Mouse (Mus musculus): Measurements from ENCODE around the gene Pak2.
"Not testable (repeated sequence)": the region's sequence is repeated elsewhere in the genome, so short reads cannot be mapped to it uniquely, and the experiment has no call there.

Pak2 gene

GRCm38 (mm10) chr16:32078991-32079511 is at the start of gene Pak2:
Gene Pak2 (minus strand): TSS chr16:32079342.
- peak; percentile 84 for DNase-seq

- no peak for DNase-seq
Measured at GRCm38 (mm10) chr16:32127046-32127445, 47.9 kb upstream of the Pak2 start.

- no peak for DNase-seq
Measured at GRCm38 (mm10) chr16:32125364-32125763, 46.2 kb upstream of the Pak2 start.

GRCm38 (mm10) chr16:32124444-32125335 is 45.5 kb upstream of the Pak2 start:
- DNase-seq: no peak

GRCm38 (mm10) chr16:32124020-32124419 is 44.9 kb upstream of the Pak2 start:
- DNase-seq: no peak

- no peak for DNase-seq
Measured at GRCm38 (mm10) chr16:32120454-32120853, 41.3 kb upstream of the Pak2 start.

- no peak for DNase-seq
Measured at GRCm38 (mm10) chr16:32116186-32116585, 37.0 kb upstream of the Pak2 start.

GRCm38 (mm10) chr16:32115781-32116180 is 36.6 kb upstream of the Pak2 start:
- DNase-seq: no peak

GRCm38 (mm10) chr16:32114968-32115695 is 36.0 kb upstream of the Pak2 start:
- peak; percentile 68 for DNase-seq

GRCm38 (mm10) chr16:32114406-32114805 is 35.3 kb upstream of the Pak2 start:
- DNase-seq: no peak

- DNase-seq: peak; percentile 48
Measured at GRCm38 (mm10) chr16:32113541-32114218, 34.5 kb upstream of the Pak2 start.

GRCm38 (mm10) chr16:32110951-32111699 is 32.0 kb upstream of the Pak2 start:
- no peak for DNase-seq

- DNase-seq: no peak
Measured at GRCm38 (mm10) chr16:32108578-32108977, 29.4 kb upstream of the Pak2 start.

GRCm38 (mm10) chr16:32108170-32108569 is 29.0 kb upstream of the Pak2 start:
- no peak for DNase-seq

- DNase-seq: no peak
Measured at GRCm38 (mm10) chr16:32107342-32108045, 28.4 kb upstream of the Pak2 start.

- no peak for DNase-seq
Measured at GRCm38 (mm10) chr16:32105698-32106097, 26.6 kb upstream of the Pak2 start.

- DNase-seq: no peak
Measured at GRCm38 (mm10) chr16:32102295-32102694, 23.2 kb upstream of the Pak2 start.

GRCm38 (mm10) chr16:32099638-32100150 is 20.6 kb upstream of the Pak2 start, which contains the start of the genes Pigx and Cep19:
Gene Pigx (minus strand): TSS chr16:32099740.
Gene Cep19 (plus strand): TSS chr16:32099800.
- peak; percentile 90 for DNase-seq

- no peak for DNase-seq
Measured at GRCm38 (mm10) chr16:32098897-32099637, 19.9 kb upstream of the Pak2 start.

GRCm38 (mm10) chr16:32097757-32098156 is 18.6 kb upstream of the Pak2 start:
- DNase-seq: not testable (repeated sequence)

- DNase-seq: no peak
Measured at GRCm38 (mm10) chr16:32091466-32091865, 12.3 kb upstream of the Pak2 start.
